Mouse (Mus musculus) G1E (cell line): Measurements from ENCODE around the gene Fibcd1. TPM values are rescaled to one million over a fixed set of nuclear protein-coding genes. Genes with fewer than 3 reads are reported as not detected.

ENCODE experiments used
- ATAC-seq: 2 replicates; pipeline ENCODE4 v1.8.0; 2016; ENCODE audit warnings: mild to moderate bottlenecking; ENCODE audit not compliant: insufficient number of reproducible peaks, poor library complexity, low FRiP score, severe bottlenecking; ENCODE audit errors: extremely low read depth
- DNase-seq: peaks from one replicate; pipeline ENCODE4 v3.0.0; 2012; ENCODE audit warnings: low spot score
- H3K27me3 ChIP-seq: 2 replicates; pipeline ENCODE4 v1.6.1; 2012; ENCODE audit warnings: mild to moderate bottlenecking, low read length, inconsistent platforms; ENCODE audit not compliant: insufficient read depth
- H3K36me3 ChIP-seq: replicated peaks from 2 replicates; pipeline ENCODE3; 2012; ENCODE audit warnings: mild to moderate bottlenecking, inconsistent platforms
- H3K4me1 ChIP-seq: 2 replicates; pipeline ENCODE4 v1.6.1; 2012; ENCODE audit warnings: low read depth, low read length, inconsistent platforms, mixed read lengths; ENCODE audit not compliant: insufficient read depth
- H3K4me3 ChIP-seq: 2 replicates; pipeline ENCODE4 v1.5.1; 2012; ENCODE audit warnings: low read depth, mild to moderate bottlenecking, inconsistent platforms, low read length, moderate library complexity, mixed read lengths
- H3K9me3 ChIP-seq: replicated peaks from 2 replicates; pipeline ENCODE4 v1.6.1; 2012; ENCODE audit warnings: inconsistent platforms
- CTCF ChIP-seq: IDR thresholded peaks from 2 replicates; pipeline ENCODE4 v1.5.1; 2012; ENCODE audit warnings: low read depth, low read length, inconsistent platforms, mixed read lengths
- GATA1 ChIP-seq: IDR thresholded peaks from 2 replicates; pipeline ENCODE4 v1.6.1; 2012; ENCODE audit warnings: borderline replicate concordance, low read length, inconsistent platforms, mixed read lengths
- GATA2 ChIP-seq: IDR thresholded peaks from 2 replicates; pipeline ENCODE4 v1.6.1; 2012; ENCODE audit warnings: low read depth, low read length, inconsistent platforms, borderline replicate concordance
- POLR2AphosphoS5 ChIP-seq: IDR thresholded peaks from 2 replicates; pipeline ENCODE4 v1.6.1; 2012; ENCODE audit warnings: low read depth, low read length, inconsistent platforms; ENCODE audit not compliant: insufficient replicate concordance
- TAL1 ChIP-seq: conservative IDR thresholded peaks from 2 replicates; pipeline ENCODE4 v1.6.1; 2012; ENCODE audit warnings: low read depth, low read length, inconsistent platforms, mixed read lengths
- polyA plus RNA-seq: library from polyadenylated mRNA; stranded (reverse); fragments of >175 nt; gene quantifications from 2 replicates; pipeline ENCODE4 v1.2.3, GENCODE M21; 2012
- total RNA-seq, 2 experiments: library from RNA; stranded (forward) in 1 of 2; stranded (reverse) in 1 of 2; fragments of 200-1000 nt in 1 of 2; fragments of >200 nt in 1 of 2; fragmentation: Nextera tagmentation in 1 of 2; gene quantifications; 2 replicates each; pipeline ENCODE4 v1.2.3; 2014 to 2017

The Fibcd1 gene
- total and polyA plus RNA-seq, 3 experiments: 0.11 TPM; not detected in 2

GRCm38 (mm10) chr2:31785074-31785473 is 60.7 kb downstream of the Fibcd1 start:
- no peak for ATAC-seq
- TF ChIP-seq GATA1 (no peak), POLR2AphosphoS5 (no peak), GATA2 (no peak), CTCF (no peak; the same call in 1 of the 2 replicates), TAL1 (no peak)
- DNase-seq: no peak
- Histone ChIP-seq H3K4me3 (no peak overlapping the region), H3K4me1 (no peaks in the 10 kb centered on the region), H3K27me3 (no peaks in the 10 kb centered on the region), H3K9me3 (peaks cover 7% of the 10 kb centered on the region), H3K36me3 (peaks cover 95% of the 10 kb centered on the region)

- Histone ChIP-seq H3K36me3 (peaks cover 96% of the 10 kb centered on the region), H3K27me3 (no peaks in the 10 kb centered on the region), H3K4me1 (no peaks in the 10 kb centered on the region), H3K9me3 (peaks cover 7% of the 10 kb centered on the region), H3K4me3 (no peak overlapping the region)
- no peak for DNase-seq
- no peak for TF ChIP-seq GATA1
- TF ChIP-seq TAL1: no peak
- TF ChIP-seq CTCF: no peak
- no peak for TF ChIP-seq POLR2AphosphoS5
- TF ChIP-seq GATA2: no peak
- ATAC-seq: no peak
Measured at GRCm38 (mm10) chr2:31782958-31783602, 62.7 kb downstream of the Fibcd1 start.

- Histone ChIP-seq H3K27me3 (no peaks in the 10 kb centered on the region), H3K9me3 (no peaks in the 10 kb centered on the region), H3K36me3 (peaks cover 77% of the 10 kb centered on the region), H3K4me3 (no peak overlapping the region), H3K4me1 (no peaks in the 10 kb centered on the region)
- no peak for ATAC-seq
- DNase-seq: no peak
- TF ChIP-seq GATA2: no peak
- TF ChIP-seq GATA1: no peak
- no peak for TF ChIP-seq POLR2AphosphoS5
- TF ChIP-seq TAL1: no peak
- TF ChIP-seq CTCF: no peak
Measured at GRCm38 (mm10) chr2:31779258-31779657, 66.5 kb downstream of the Fibcd1 start.

- H3K9me3 ChIP-seq: no peaks in the 10 kb centered on the region
- H3K27me3 ChIP-seq: no peaks in the 10 kb centered on the region
- TF ChIP-seq GATA1 (no peak), TAL1 (no peak), POLR2AphosphoS5 (no peak), CTCF (no peak), GATA2 (no peak)
- ATAC-seq (no peak), DNase-seq (no peak)
- peaks cover 57% of the 10 kb centered on the region for H3K36me3 ChIP-seq
- no peaks in the 10 kb centered on the region for H3K4me1 ChIP-seq
- H3K4me3 ChIP-seq: no peak overlapping the region
Measured at GRCm38 (mm10) chr2:31776479-31776878, 69.3 kb downstream of the Fibcd1 start.

GRCm38 (mm10) chr2:31770781-31771441 is 74.9 kb downstream of the Fibcd1 start:
- Histone ChIP-seq H3K4me1 (peaks cover 22% of the 10 kb centered on the region), H3K36me3 (peaks cover 46% of the 10 kb centered on the region), H3K9me3 (no peaks in the 10 kb centered on the region), H3K4me3 (no peak overlapping the region), H3K27me3 (no peaks in the 10 kb centered on the region)
- no peak for DNase-seq
- TF ChIP-seq CTCF (no peak), GATA1 (no peak), TAL1 (no peak)
- no peak for ATAC-seq

GRCm38 (mm10) chr2:31769631-31770111 is 76.1 kb downstream of the Fibcd1 start:
- no peaks in the 10 kb centered on the region for H3K9me3 ChIP-seq
- no peaks in the 10 kb centered on the region for H3K27me3 ChIP-seq
- H3K36me3 ChIP-seq: peaks cover 47% of the 10 kb centered on the region
- no peak overlapping the region for H3K4me3 ChIP-seq
- TF ChIP-seq POLR2AphosphoS5 (no peak), GATA1 (no peak), GATA2 (no peak), TAL1 (no peak), CTCF (no peak)
- ATAC-seq (no peak), DNase-seq (no peak)
- peaks cover 28% of the 10 kb centered on the region for H3K4me1 ChIP-seq
